Mouse (Mus musculus) v-Abl transformed pro-B cells (cell line): ENCODE results near the gene Smcr8.

Experiments used
- in situ Hi-C, 2 experiments: fragments of 400-800 bp; cut with MboI; formaldehyde crosslinking; loops; one replicate each; pipeline ENCODE4 v1.15.1; 2025; ENCODE audit not compliant: unreplicated experiment in 2 of 2

Gene Smcr8

GRCm38 (mm10) chr11:60830433-60831052 is 53.2 kb downstream of the Smcr8 start, which contains the start of gene Dhrs7b:
Gene Dhrs7b (plus strand): TSS chr11:60830631.
- in situ Hi-C loops, result loop anchor here in 1 of 2 experiments (25.0 kb wide), 1 partner anchor 268 kb away; no protein-coding TSS in a partner anchor

DNA sequence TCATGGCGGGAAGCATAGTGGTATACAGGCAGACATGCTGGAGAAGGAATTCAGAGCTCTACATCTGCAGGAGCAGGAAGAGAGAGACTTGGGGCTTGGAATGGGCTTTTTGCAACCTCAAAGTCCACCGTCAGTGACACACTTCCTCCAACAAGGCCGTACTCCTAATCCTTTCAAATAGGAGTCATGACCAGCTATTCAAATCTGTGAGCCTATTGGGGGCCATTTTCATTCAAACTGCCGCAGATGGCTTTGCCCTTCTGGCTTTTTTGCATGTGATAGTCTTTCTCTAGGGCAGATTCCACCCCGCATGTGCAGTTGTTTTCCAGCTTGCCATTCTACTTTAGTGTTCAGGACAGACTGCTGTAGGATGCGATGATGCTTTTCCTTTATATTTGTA is 59.6 kb downstream of the Smcr8 start:
- in situ Hi-C loops, result loop anchor here in 1 of 2 experiments (25.0 kb wide), 1 partner anchor 275 kb away; no protein-coding TSS in a partner anchor
